Mouse (Mus musculus): ENCODE results near the gene Lrrc43. TPM values are rescaled to one million over a fixed set of nuclear protein-coding genes. Genes with fewer than 3 reads are reported as not detected.

The Lrrc43 gene
- total and polyA plus RNA-seq, 3 experiments, result not detected

DNA sequence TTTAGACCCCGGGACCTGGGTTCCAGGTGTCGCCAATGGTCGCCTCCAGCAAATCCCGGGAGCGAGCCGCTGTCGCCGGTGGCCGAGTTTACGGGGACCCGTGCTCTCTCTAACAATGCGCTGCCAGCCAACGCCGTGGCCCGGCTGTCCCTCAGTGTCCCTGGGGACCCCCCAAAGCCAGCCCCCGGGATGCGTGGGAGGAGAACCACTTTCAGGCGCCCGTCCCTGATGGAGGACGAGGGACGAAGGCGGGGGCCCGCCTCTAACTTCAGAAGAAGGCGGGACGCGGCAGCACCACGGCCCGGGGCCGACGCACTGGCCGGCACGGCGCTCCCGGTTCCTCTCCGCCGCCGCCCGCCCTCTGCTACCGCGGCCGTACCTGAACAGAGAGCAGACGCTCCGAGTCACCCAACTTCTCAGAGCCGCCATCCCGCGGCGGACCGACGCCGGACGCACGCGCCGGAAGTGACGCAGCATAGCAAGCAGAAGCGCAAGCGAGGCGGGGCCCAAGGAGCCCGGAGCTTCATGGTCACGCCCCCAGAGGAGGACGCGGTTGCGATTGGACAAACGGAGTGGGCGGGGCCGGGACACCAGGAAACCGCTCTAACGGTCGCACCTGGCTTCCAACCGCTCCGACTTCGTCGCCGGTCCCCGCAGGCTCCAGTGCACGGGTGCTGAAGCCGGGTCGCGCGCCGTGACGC, 34.7 kb downstream of the Lrrc43 start, which contains the start of gene Diablo:
Gene Diablo, minus strand, starts transcription at position 485 of the 701 bp plus-strand sequence.
- DNase-seq (ENCODE audit: low spot score) (peak; percentile 97), ATAC-seq (ENCODE audit: extremely low read depth, insufficient number of reproducible peaks, low FRiP score, poor library complexity, severe bottlenecking) (peak; percentile 96)
- no peaks in the 10 kb centered on the region for H3K9me3 ChIP-seq (replicated peaks)
- peak within 1 kb of the TSS; percentile 88 for H3K4me3 ChIP-seq (ENCODE audit: low read depth, low read length)
- no peak for TF ChIP-seq GATA2 (IDR thresholded peaks at IDR 0.05; ENCODE audit: borderline replicate concordance, low read depth, low read length)
- TF ChIP-seq POLR2AphosphoS5 (IDR thresholded peaks at IDR 0.05; ENCODE audit: insufficient replicate concordance, low read depth, low read length), result no peak
- TF ChIP-seq TAL1 (conservative IDR thresholded peaks at IDR 0.05; ENCODE audit: low read depth, low read length), result no peak
- TF ChIP-seq CTCF (IDR thresholded peaks at IDR 0.05; ENCODE audit: low read depth, low read length), result no peak
- TF ChIP-seq GATA1 (IDR thresholded peaks at IDR 0.05; ENCODE audit: borderline replicate concordance, low read length), result no peak
- no peaks in the 10 kb centered on the region for H3K27me3 ChIP-seq (ENCODE audit: insufficient read depth, low read length)
- H3K36me3 ChIP-seq (replicated peaks), result peaks cover 83% of the 10 kb centered on the region
- H3K4me1 ChIP-seq (ENCODE audit: insufficient read depth, low read depth, low read length), result peaks cover 29% of the 10 kb centered on the region

DNA sequence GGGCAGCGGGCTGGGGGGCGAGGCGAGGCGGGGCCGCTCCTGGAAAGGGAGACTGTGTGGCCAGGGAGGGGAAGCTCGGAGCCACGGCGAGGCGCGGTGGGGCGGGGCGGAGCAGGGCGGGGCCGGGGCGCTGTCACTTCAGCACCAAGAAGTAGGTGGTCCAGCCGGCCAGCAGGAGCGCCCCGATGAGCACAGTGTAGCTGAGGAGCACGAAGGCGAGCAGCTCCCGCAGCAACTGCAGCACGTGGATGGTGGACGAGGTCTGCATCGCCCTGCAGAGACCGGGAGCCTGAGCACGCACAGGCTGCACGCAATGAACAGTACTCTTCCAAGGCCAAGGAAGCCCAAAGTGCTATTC, 35.3 kb downstream of the Lrrc43 start:
- TF ChIP-seq POLR2AphosphoS5 (IDR thresholded peaks at IDR 0.05; ENCODE audit: insufficient replicate concordance, low read depth, low read length) (no peak), TAL1 (conservative IDR thresholded peaks at IDR 0.05; ENCODE audit: low read depth, low read length) (no peak), CTCF (IDR thresholded peaks at IDR 0.05; ENCODE audit: low read depth, low read length) (no peak), GATA2 (IDR thresholded peaks at IDR 0.05; ENCODE audit: borderline replicate concordance, low read depth, low read length) (no peak), GATA1 (IDR thresholded peaks at IDR 0.05; ENCODE audit: borderline replicate concordance, low read length) (no peak)
- peaks cover 83% of the 10 kb centered on the region for H3K36me3 ChIP-seq (replicated peaks)
- no peaks in the 10 kb centered on the region for H3K9me3 ChIP-seq (replicated peaks)
- H3K4me3 ChIP-seq (ENCODE audit: low read depth, low read length), result peak overlapping the region; percentile 88
- DNase-seq (ENCODE audit: low spot score) (peak; percentile 91), ATAC-seq (ENCODE audit: extremely low read depth, insufficient number of reproducible peaks, low FRiP score, poor library complexity, severe bottlenecking) (peak; percentile 51; the same call in 1 of the 2 replicates)
- H3K4me1 ChIP-seq (ENCODE audit: insufficient read depth, low read depth, low read length), result peaks cover 29% of the 10 kb centered on the region
- no peaks in the 10 kb centered on the region for H3K27me3 ChIP-seq (ENCODE audit: insufficient read depth, low read length)

DNA sequence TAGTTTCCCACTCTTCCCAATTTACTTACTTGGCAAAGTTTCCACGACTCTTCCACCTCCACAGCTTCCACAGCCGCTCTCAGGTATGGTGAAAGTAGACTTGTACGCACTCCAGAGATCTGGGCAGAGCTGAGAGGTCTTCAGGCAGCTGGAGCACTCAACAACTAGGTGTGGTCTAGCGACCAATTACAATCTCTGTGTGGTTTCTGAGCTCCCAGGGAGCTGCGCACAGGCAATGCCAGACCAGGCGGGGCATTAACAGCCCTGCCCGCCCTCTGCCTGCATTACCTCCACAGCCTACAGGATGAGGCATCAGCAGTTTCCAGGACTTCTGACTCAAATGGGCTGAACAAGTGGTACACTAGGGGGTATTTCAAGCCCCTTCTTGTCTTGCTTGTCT, 36.2 kb downstream of the Lrrc43 start, which contains the start of gene Gm49027:
Gene Gm49027, minus strand, starts transcription at position 208 of the 400 bp plus-strand sequence.
- Histone ChIP-seq H3K36me3 (replicated peaks) (peaks cover 83% of the 10 kb centered on the region), H3K4me3 (ENCODE audit: low read depth, low read length) (peak within 1 kb of the TSS; percentile 88), H3K9me3 (replicated peaks) (no peaks in the 10 kb centered on the region), H3K27me3 (ENCODE audit: insufficient read depth, low read length) (no peaks in the 10 kb centered on the region), H3K4me1 (ENCODE audit: insufficient read depth, low read depth, low read length) (peaks cover 29% of the 10 kb centered on the region)
- TF ChIP-seq POLR2AphosphoS5 (IDR thresholded peaks at IDR 0.05; ENCODE audit: insufficient replicate concordance, low read depth, low read length), result no peak
- no peak for TF ChIP-seq GATA1 (IDR thresholded peaks at IDR 0.05; ENCODE audit: borderline replicate concordance, low read length)
- no peak for TF ChIP-seq CTCF (IDR thresholded peaks at IDR 0.05; ENCODE audit: low read depth, low read length)
- no peak for TF ChIP-seq GATA2 (IDR thresholded peaks at IDR 0.05; ENCODE audit: borderline replicate concordance, low read depth, low read length)
- no peak for TF ChIP-seq TAL1 (conservative IDR thresholded peaks at IDR 0.05; ENCODE audit: low read depth, low read length)
- ATAC-seq (ENCODE audit: extremely low read depth, insufficient number of reproducible peaks, low FRiP score, poor library complexity, severe bottlenecking) (no peak), DNase-seq (ENCODE audit: low spot score) (no peak)

DNA sequence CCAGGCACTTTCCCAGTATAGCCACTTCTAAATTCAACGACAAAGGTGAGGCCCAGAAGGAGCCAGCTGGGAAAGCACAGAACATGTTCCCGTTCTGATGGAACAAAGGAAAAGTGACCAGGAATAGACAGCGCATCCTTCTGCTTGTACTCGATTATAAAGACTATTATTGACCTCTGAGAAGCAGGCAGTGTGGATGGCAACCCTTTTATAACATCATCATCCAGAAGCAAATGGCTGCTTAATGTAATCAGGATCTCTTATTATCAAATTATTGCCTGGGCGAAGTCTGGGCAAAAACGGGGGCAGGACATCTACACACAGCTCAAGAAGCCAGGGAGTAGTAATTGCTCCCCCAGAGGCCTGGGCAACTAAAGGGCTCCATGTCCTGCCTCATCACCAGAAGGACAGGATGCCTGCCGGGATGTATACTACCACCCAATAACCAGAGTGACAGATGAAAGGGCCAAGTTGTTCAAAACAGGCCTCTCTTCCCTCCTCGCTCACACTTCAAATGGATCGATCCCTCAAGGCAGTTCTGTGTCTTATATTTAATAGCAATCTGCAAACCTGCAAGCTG, 36.9 kb downstream of the Lrrc43 start:
- Histone ChIP-seq H3K9me3 (replicated peaks) (no peaks in the 10 kb centered on the region), H3K36me3 (replicated peaks) (peaks cover 83% of the 10 kb centered on the region), H3K4me1 (ENCODE audit: insufficient read depth, low read depth, low read length) (peaks cover 29% of the 10 kb centered on the region), H3K27me3 (ENCODE audit: insufficient read depth, low read length) (no peaks in the 10 kb centered on the region), H3K4me3 (ENCODE audit: low read depth, low read length) (no peak overlapping the region)
- ATAC-seq (ENCODE audit: extremely low read depth, insufficient number of reproducible peaks, low FRiP score, poor library complexity, severe bottlenecking) (no peak), DNase-seq (ENCODE audit: low spot score) (no peak)
- TF ChIP-seq POLR2AphosphoS5 (IDR thresholded peaks at IDR 0.05; ENCODE audit: insufficient replicate concordance, low read depth, low read length), result no peak
- TF ChIP-seq CTCF (IDR thresholded peaks at IDR 0.05; ENCODE audit: low read depth, low read length), result no peak
- TF ChIP-seq TAL1 (conservative IDR thresholded peaks at IDR 0.05; ENCODE audit: low read depth, low read length), result no peak
- no peak for TF ChIP-seq GATA2 (IDR thresholded peaks at IDR 0.05; ENCODE audit: borderline replicate concordance, low read depth, low read length)
- no peak for TF ChIP-seq GATA1 (IDR thresholded peaks at IDR 0.05; ENCODE audit: borderline replicate concordance, low read length)

DNA sequence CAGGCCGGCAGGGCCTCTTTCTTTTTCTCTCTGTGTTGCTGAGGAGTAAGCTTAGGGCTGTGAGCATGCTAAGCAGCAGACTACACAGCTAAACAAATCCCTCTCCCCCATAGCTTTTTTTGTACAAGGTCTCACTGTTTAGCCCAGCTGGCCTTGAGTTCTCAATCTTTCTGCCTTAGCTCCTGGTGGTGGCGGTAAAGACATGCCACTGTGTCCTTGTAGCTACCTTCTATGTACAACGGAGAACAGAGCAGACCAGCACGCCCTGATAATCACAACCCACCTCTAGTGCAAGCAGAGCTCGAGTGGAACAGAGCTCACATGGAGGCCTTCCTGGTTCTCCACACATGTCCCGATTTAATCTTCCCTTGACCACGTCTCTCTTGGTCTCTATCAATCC, 39.5 kb downstream of the Lrrc43 start:
- Histone ChIP-seq H3K36me3 (replicated peaks) (peaks cover 91% of the 10 kb centered on the region), H3K4me3 (ENCODE audit: low read depth, low read length) (no peak overlapping the region), H3K4me1 (ENCODE audit: insufficient read depth, low read depth, low read length) (peaks cover 12% of the 10 kb centered on the region), H3K27me3 (ENCODE audit: insufficient read depth, low read length) (no peaks in the 10 kb centered on the region), H3K9me3 (replicated peaks) (no peaks in the 10 kb centered on the region)
- no peak for ATAC-seq (ENCODE audit: extremely low read depth, insufficient number of reproducible peaks, low FRiP score, poor library complexity, severe bottlenecking)
- no peak for DNase-seq (ENCODE audit: low spot score)
- TF ChIP-seq CTCF (IDR thresholded peaks at IDR 0.05; ENCODE audit: low read depth, low read length), result no peak
- no peak for TF ChIP-seq TAL1 (conservative IDR thresholded peaks at IDR 0.05; ENCODE audit: low read depth, low read length)
- no peak for TF ChIP-seq GATA2 (IDR thresholded peaks at IDR 0.05; ENCODE audit: borderline replicate concordance, low read depth, low read length)
- no peak for TF ChIP-seq GATA1 (IDR thresholded peaks at IDR 0.05; ENCODE audit: borderline replicate concordance, low read length)
- no peak for TF ChIP-seq POLR2AphosphoS5 (IDR thresholded peaks at IDR 0.05; ENCODE audit: insufficient replicate concordance, low read depth, low read length)

DNA sequence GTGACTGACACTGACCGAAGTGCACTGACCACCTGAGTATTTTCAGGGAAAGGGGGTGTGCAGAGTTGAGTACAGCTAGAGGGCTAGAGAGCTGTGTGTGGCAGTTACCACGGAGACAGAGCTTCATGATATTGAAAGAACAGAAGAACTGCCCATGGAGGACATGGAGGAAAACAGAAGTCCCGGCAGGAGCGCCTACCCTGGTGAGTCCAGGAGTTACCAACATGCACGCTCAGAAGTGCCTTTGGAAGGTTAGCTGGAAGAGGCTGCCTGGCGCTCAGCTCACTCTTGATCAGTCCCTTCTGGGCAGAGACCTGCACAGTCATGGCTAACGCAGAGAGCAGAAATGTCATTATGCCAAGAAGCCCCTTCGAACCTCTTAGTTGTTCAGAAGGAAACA, 41.0 kb downstream of the Lrrc43 start:
- DNase-seq (ENCODE audit: low spot score) (no peak), ATAC-seq (ENCODE audit: extremely low read depth, insufficient number of reproducible peaks, low FRiP score, poor library complexity, severe bottlenecking) (no peak)
- H3K9me3 ChIP-seq (replicated peaks), result no peaks in the 10 kb centered on the region
- no peak overlapping the region for H3K4me3 ChIP-seq (ENCODE audit: low read depth, low read length)
- H3K27me3 ChIP-seq (ENCODE audit: insufficient read depth, low read length), result no peaks in the 10 kb centered on the region
- peaks cover 3% of the 10 kb centered on the region; the same call in 1 of the 2 replicates for H3K4me1 ChIP-seq (ENCODE audit: insufficient read depth, low read depth, low read length)
- H3K36me3 ChIP-seq (replicated peaks), result peaks cover 97% of the 10 kb centered on the region
- no peak for TF ChIP-seq TAL1 (conservative IDR thresholded peaks at IDR 0.05; ENCODE audit: low read depth, low read length)
- no peak for TF ChIP-seq CTCF (IDR thresholded peaks at IDR 0.05; ENCODE audit: low read depth, low read length)
- no peak for TF ChIP-seq GATA1 (IDR thresholded peaks at IDR 0.05; ENCODE audit: borderline replicate concordance, low read length)
- TF ChIP-seq POLR2AphosphoS5 (IDR thresholded peaks at IDR 0.05; ENCODE audit: insufficient replicate concordance, low read depth, low read length), result no peak
- TF ChIP-seq GATA2 (IDR thresholded peaks at IDR 0.05; ENCODE audit: borderline replicate concordance, low read depth, low read length), result no peak
